Mouse (Mus musculus) forelimb bud, embryonic 11.5 days (tissue): ENCODE results near the gene Rpl9-ps6.
A peak's percentile ranks its signal among the peaks of the same experiment; 100 is the strongest.
"Not testable (repeated sequence)": the region's sequence is repeated elsewhere in the genome, so short reads cannot be mapped to it uniquely, and the experiment has no call there.

ENCODE experiments used
- DNase-seq: peaks from one replicate; pipeline ENCODE4 v3.0.0-alpha.2; 2012; ENCODE audit warnings: low read depth, low spot score

Gene Rpl9-ps6

DNA sequence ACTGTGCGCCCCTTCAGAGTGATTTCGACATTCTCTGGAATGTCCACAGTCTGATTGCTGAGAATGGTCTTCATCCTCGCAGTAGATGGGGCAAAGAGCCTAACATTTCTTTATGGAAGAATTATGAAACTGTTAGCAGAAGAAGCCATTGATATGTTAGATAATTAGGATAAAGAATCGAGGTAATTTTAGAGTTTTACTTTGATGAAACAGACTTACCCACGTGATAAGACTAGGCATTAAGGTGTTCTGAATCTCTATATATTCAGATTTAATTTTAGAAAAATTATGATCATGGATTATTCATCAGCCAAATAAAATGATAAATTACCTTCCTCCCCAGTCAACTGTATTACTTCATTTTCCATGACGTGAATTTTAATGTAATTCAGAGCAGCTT is at the start of gene Rpl9-ps6:
Gene Rpl9-ps6 (minus strand): TSS at position 101 of the 400 bp plus-strand sequence.
- DNase-seq, result no peak

DNA sequence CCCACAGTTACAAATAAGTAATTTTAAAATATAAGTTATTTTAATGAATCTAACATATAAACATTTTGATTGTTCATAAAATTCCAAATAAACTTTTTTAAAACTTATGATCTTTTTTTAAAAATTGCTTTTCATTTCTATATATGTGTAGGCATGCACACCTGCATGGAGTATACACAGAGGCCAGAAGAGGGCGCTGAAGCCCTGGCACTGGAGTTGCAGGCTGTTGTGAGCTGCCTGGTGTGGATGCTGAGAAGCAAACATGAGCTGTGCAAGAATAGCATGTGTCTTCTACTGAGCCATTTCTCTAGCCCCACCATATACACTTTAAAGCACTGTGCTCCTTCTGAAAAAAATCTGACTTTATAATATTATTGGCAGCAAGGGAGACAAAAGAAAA is 46.1 kb upstream of the Rpl9-ps6 start:
- DNase-seq, result no peak

DNA sequence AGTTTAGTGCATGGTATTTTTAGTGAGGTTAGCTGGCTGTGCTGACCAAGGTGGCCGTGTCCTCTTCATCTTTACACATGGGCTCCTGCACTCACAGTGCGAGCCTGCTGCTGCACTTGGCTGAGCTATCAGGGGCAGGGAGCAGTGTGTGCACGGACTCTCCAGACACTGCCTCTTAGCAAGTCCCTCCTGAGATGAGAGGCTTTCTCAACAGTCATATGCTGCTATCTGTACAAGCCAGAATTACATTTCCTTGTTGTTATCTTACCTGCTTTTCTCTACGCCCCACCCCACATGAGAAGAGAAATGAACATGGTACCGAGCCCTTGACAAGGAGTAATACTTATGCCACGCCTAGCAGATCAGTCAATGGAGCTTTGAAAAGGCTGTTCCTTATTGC is 44.6 kb upstream of the Rpl9-ps6 start:
- DNase-seq, result no peak

DNA sequence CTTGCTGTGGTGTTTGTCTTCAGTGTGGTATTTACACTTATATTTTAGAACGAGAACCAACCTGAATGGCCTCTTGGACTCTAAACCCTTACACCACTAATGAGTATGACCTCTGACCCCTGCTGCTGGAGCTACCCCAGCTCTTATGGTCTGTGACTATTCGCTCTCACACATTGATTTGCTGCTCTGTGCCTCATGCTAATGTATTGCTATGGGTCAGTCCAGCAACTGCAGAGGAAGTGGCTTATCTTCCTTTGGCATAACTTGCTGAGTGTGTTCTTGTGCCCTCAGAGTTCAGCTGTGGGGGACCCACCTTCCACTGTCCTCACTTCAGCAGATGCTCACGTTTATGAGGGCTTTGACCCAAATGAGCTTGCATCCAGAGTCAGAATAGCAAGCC is 43.9 kb upstream of the Rpl9-ps6 start:
- no peak for DNase-seq

DNA sequence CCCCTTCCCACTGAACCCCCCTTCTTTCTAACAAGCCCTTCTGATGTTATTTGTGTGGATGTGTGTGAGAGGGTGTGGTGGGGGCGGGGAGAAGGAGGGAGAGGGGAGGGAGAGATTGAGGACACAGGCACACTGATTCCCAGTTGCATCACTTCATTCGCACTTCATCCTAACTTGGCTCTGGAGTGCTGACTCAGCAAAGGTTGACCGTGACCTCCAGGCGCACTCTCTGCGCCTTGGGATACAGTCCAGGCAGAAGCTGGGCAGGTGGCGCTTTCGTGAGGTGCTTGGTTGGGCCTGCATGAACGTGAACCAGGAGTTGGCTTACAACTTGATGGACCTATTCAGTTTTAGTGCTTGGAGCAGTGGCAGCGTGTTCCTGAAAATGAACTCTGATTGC is 41.1 kb upstream of the Rpl9-ps6 start:
- no peak for DNase-seq

DNA sequence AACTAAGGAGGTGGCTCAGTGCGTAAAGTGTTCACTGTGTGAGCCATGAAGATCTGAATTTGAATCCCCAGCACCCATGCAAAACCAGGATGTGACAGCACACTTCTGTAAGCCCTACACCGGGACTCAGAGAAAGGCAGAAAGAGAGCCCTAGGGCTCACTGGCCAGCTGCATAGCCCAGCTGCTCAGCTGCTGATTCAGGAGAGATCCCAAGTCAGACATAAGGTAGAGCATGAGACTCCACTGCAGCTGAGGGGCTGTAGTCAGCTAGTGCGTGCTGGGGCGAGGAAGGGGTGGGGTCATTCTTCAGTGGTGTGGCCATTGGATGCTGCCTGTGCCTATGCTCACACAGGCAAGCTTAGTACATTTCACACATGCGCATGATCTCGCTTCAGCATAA is 40.7 kb upstream of the Rpl9-ps6 start:
- no peak for DNase-seq

DNA sequence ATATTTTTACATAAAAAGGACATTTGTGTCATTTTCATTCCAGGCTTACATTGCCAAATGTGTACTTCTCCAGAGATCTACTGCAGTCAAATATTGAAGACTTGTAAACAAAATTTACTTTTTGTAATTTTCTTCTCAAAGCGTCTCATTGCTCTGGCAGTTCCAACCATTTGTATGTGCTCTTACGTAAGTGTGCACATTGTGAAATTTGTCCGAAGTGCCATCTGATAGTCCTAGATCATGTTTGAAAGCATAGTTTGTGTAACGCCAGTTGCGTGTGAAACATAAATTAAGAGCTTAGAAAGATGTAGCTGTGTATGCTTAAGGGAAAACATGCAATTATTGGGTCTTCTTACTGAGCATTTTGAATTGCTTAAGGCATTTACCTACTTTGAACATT is 40.1 kb upstream of the Rpl9-ps6 start:
- DNase-seq, result no peak

DNA sequence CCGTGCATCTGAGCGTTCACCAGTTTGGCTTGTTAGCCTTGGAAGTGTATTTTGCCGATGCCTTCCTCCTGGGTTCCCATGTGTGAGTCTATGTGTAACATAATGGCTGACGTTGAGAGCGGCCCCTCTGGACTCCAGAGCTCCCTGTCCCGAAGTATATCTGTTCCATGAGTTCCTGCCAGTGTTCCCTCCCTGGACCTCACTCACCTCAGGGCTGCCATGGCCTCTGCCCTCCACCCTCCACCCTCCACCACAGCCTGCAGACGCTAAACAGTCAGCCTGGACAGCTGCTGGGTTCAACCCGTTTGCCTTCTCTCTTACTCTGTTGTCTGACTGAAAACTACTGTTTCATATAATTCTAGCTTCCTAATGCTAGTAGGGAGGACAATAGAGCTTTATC is 39.7 kb upstream of the Rpl9-ps6 start:
- no peak for DNase-seq

DNA sequence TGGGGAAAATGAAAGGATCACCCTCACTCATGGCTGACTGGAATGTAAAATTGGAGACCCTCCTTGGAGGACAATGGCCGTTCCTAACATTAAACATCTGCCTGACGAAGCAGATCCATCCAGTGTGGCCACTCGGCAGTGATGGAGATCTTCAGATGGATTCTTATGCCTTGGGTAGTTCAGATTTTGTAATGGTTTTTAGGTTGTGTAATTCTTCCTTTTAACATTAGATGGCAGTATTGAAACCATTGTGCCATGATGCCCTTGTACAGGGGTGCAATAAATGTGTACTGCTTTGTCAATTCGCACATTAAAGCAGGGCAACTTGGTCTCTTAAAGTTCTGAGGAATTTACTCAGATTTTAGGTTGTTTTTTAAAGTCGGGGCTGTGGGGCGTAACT is 35.0 kb upstream of the Rpl9-ps6 start:
- peak; percentile 31 for DNase-seq

DNA sequence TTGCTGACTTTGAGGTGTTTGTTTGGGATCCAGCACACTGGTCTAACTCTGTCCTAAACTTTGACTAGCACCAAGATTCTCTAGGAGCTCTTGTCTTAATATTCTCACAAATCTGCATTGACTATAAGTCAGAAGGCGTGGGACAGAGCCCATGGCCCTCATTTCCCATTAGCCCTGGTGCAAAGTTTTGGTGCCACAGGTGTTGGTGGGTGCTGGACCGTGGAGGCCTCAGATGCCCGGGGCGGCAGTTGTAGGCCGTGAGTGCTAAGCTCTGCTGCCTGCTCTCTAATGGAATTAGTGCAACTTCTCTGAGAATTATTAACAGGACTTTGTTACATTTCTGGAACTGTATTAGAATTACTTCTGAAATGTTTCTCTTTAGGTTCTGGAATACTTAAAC is 31.6 kb upstream of the Rpl9-ps6 start:
- DNase-seq, result no peak

DNA sequence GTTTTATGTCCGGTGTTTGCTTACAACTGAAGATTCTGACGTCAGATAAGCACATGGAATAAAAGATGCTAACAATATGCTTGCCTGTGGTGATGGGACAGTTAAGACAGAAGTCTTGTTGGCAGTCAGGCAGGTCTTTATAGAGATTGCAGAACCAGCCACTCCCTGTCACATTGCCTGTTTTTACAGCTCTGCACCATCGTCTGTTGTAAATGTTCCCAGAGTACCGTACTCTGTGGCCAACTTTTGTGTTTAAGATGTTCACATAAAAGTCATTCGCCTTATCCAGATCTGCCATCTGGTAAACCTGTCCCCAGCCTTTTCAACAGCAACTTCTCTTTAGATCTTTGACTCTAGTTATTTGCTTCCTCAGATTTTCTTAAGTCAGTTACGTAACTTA is 31.0 kb upstream of the Rpl9-ps6 start:
- no peak for DNase-seq

DNA sequence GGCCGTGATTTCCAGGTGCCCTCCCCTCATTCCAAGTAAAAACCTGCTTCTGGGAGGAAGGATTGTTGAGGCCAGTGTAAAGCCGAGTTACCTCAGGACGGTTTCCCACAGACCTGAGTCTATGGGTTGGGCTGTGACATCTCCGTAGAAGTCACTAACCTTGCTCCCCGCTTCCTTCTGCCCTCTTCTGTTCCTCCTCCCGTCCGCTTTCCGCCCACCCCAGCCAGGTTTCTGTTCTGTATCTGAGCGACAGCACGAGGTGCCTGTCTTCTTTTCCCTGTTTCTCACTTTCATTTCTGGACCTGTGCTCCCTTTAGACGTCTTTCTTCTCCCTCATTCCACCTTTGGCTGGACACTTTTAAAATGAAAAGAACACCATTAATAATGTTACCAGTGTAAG is 28.7 kb upstream of the Rpl9-ps6 start:
- DNase-seq, result no peak

DNA sequence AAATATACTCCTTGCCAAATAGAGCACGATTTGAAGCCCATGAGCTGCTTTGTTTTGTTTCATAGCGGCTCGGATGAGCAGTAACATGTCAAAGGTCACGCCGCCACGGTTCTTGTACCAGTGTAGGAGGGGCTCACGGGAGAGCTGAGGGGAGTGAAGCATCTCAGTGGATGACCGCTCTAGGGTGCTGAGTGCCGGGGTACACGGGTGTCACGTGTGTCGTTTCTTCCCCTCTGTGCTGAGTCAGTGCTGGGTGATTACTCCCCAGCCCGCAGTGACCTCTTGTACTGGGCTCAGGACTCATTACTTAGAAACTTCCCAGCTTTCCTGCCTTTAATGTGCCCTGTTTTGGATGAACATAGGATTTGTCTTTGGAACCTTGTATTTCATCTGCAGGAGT is 28.2 kb upstream of the Rpl9-ps6 start:
- no peak for DNase-seq

DNA sequence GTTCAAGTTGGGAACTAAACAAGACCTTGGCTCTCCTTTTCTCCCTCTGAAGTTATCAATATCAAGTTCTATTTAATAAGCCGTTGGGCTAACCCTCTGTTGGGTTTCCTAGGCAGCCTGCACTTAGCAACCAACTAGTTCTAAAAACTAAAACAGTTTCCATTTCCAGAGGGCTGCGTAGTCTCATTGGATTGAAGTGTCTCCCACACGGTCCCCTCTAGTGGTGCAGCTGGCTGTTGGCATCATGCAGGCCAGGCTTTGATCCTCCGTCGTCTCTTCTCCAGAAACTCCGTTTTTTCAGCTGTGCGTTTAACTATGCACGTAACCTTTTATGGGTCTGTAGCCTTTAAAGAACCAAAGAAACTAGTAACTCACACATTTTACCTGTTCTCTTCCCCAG is 27.1 kb upstream of the Rpl9-ps6 start:
- DNase-seq, result no peak

DNA sequence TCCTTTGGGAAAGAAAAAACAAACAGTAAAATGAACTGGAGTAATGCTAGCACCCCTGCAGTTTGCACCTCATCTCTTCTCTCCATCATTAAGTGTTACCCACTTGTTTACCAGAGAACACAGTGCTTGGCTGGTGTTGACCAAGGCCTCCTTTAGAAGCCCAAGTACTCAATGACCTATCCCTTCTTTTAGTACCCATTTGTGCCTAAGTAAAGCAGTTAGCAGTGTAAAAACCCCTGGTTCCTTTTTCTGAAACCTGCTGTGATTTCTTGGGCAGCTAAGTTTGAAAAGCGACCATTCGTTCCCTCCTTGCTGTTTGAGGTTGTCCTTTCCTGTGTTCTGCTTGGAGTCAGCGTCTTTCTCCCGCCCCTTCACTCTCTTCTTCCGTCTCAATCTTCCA is 26.6 kb upstream of the Rpl9-ps6 start:
- no peak for DNase-seq

DNA sequence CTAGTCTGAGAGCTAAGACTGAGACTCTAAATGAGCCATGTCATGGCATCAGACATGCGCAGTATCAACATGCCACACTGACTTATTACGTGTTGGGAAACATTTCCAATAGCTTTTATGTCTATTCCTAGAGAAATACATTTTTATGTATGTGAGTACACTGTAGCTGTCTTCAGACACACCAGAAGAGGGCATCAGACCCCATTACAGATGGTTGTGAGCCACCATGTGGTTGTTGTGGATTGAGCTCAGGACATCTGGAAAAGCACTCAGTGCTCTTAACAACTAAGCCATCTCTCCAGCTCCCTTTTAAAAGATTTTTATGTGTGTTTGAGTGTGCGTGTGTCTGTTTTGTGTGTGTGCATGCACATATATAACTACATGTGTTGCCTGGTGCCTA is 26.0 kb upstream of the Rpl9-ps6 start:
- no peak for DNase-seq

DNA sequence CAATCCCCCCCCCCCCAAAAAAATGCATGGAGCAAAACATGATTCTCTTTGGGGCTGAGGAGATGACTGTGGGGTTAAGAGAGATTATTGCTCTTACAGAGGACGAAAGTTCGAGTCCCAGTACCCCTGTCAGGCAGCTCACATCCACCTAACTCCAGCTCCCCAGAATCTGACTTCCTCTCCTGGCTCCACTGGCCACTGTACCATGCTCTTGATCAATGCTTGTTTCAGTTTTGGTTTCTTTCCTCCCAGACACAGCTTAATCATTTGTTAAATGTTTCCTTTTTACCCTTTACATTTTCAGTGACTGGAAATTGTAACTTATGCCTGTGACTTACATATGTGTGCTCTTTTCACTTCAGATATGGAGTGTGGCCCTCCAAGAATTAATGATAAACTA is 24.6 kb upstream of the Rpl9-ps6 start:
- no peak for DNase-seq

DNA sequence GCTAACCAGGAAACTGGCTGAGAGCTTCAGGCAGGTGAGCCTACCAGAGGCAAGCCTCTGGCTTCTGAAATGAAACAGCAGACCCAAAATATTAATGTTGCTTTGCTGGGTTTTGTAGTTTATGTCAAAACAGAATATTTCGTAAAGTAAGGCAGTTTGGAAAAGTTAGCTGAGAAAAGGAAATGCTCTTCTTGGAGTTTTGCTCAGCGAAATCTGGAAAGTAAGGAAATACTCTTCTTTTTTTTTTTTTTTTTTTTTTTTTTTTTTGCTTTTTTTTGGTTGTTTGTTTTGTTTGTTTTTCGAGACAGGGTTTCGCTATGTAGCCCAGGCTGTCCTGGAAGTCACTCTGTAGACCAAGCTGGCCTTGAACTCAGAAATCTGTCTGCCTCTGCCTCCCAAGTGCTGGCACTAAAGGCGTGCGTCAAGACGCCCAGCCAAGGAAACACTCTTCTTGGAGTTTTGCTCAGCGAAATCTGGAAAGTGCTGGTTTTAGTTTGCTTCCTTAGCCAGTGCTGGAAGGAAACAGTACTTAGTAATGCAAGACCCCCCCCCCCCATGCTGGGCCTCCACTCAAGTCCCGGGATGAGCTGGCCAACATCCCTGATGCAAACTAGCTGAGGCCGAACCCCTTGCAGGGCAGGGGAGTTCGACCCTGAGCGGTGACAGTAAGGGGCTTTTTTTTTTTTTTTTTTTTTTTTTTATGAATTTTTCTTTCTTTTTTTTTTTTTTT is 23.0 kb upstream of the Rpl9-ps6 start:
- DNase-seq, result no peak

DNA sequence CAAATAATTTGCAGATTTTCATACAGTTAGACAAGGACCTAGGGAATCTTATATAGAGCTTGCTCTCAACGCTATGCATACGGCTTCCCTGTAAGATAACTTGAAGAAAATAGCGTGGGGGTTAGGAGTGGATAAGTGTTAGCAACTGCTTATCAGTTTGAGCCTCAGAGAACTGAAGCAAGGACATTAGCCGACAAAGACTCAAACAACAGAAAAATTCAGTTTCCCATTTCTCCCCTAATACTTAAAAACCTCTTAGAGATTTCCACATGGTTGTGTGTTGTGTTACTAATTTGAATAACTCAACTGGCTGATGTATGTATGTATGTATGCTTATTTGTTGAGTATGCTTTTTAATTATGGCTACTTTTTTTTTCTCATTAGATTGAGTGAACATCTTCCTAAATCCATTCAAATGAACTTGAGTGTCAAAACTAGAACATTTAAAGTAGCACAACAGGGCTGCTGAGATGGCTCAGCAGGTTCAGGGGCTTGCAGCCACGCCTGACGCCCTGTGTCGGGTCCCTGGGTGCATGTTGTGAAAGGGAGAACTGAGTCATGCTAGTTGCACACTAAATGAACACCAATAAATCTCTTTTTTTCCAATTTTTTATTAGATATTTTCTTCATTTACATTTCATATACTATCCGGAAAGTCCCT is 21.3 kb upstream of the Rpl9-ps6 start:
- no peak for DNase-seq

DNA sequence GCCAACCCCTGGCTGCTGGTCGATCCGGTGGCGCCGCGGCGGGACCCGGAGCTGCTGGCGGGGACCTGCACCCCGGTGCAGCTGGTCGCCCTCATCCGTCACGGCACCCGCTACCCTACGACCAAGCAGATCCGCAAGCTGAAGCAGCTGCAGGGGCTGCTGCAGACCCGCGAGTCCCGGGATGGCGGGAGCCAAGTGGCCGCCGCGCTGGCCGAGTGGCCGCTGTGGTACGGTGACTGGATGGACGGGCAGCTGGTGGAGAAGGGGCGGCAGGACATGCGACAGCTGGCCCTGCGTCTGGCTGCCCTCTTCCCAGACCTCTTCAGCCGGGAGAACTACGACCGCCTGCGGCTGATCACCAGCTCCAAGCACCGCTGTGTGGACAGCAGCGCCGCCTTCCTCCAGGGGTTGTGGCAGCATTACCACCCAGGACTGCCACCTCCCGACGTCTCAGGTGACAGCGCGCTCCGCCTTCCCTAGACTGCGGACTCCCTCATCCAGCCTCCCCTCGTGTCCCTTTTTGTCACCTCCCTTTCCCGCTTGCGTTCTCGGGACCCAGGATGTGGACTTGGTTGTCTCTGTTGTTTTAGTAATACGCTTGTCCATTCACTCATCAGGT is 19.8 kb upstream of the Rpl9-ps6 start:
- DNase-seq, result not testable (repeated sequence)

DNA sequence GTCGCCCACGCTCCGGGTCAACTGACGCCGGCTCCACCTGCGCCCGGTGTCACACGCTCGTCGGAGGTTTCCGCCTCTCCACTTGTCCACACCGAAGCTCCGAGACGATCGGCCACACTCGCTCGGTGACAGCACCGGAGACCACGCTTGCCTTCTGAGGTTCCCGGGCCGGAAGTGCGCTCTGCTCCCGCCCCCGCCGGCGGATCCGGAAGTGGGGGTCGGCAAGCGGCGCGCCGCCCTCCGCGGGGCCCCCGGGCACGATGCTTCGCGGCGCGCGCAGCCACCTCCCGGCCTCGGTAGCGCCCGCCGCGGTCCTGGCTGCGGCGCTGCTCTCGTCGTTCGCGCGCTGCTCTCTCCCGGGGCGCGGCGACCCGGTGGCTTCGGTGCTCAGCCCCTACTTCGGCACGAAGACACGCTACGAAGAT is 19.3 kb upstream of the Rpl9-ps6 start, which contains the start of gene Minpp1:
Gene Minpp1 (plus strand): TSS at position 89 of the 425 bp plus-strand sequence.
- DNase-seq, result peak; percentile 73

DNA sequence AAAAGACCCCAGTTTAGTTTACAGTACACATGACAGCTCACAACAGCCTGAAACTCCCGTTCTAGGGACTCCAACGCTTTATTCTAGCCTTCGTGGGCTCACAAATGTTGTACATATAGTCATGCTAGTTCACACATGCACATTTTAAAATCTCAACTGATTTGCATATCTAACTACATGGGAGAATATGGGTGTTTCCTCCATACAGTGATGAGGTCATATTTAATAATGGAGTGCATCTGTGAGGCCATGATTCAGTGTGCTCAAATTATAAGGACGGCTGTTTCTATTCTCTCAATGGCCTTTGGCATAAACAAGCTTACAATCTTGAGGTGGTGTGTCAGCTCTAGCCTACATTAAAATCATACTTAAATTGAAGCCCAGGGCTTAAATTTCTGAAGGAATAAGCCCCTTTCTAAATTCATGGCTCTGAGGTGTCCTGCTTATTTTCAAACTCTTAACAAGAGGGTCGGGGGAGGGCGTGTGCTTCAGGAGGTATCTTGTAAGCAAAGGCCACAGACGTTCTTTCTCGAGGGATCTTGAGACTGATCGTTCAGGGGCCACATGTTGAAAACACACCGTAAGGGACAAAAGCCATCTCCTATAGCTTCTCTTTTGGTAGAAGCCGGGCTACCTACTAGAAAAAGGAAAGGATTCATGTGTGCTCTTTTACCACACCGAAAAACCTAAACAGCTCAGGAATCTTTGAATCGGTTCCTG is 18.7 kb upstream of the Rpl9-ps6 start:
- DNase-seq, result no peak
